Mouse (Mus musculus) right cerebral cortex, postnatal 36 days (tissue): ENCODE measurements around the gene Zfp607a.
A peak's percentile ranks its signal among the peaks of the same experiment; 100 is the strongest.
"Not testable (repeated sequence)": the region's sequence is repeated elsewhere in the genome, so short reads cannot be mapped to it uniquely, and the experiment has no call there.

Experiments used
- DNase-seq, 2 experiments: peaks; one replicate each; pipeline ENCODE4 v3.0.0; 2022; ENCODE audit warnings: low spot score in 2 of 2, mixed read lengths in 1 of 2

Zfp607a gene

GRCm38 (mm10) chr7:27857227-27857626, at the start of gene Zfp607a:
Gene Zfp607a (plus strand): TSS chr7:27857527.
- DNase-seq: no peak

DNA sequence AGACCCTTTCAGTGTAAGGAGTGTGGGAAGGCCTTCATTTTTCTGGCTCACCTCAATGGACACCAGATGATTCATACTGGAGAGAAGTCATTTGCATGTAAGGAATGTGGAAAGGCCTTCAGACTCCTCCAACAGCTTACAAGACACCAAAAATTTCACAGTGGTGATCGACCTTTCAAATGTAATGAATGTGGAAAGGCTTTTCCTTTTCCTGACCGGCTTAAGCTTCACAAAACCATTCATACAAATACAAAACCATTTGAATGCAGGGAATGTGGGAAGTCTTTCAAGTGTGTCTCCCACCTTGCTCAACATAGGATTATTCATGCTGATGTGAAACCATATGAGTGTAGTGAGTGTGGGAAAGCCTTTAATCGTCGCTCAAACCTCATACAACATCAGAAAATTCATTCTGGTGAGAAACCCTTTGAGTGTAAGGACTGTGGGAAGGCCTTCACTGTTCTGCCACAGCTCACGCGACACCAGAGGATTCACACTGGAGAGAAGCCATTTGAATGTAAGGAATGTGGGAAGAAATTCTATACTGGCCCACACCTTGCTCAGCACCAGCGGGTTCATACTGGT, 38.7 kb upstream of the Zfp607a start:
- no peak for DNase-seq

GRCm38 (mm10) chr7:27822611-27823010, 34.7 kb upstream of the Zfp607a start:
- no peak for DNase-seq

GRCm38 (mm10) chr7:27834131-27834530, 23.2 kb upstream of the Zfp607a start:
- DNase-seq: no peak

GRCm38 (mm10) chr7:27837896-27838295, 19.4 kb upstream of the Zfp607a start:
- DNase-seq: no peak

DNA sequence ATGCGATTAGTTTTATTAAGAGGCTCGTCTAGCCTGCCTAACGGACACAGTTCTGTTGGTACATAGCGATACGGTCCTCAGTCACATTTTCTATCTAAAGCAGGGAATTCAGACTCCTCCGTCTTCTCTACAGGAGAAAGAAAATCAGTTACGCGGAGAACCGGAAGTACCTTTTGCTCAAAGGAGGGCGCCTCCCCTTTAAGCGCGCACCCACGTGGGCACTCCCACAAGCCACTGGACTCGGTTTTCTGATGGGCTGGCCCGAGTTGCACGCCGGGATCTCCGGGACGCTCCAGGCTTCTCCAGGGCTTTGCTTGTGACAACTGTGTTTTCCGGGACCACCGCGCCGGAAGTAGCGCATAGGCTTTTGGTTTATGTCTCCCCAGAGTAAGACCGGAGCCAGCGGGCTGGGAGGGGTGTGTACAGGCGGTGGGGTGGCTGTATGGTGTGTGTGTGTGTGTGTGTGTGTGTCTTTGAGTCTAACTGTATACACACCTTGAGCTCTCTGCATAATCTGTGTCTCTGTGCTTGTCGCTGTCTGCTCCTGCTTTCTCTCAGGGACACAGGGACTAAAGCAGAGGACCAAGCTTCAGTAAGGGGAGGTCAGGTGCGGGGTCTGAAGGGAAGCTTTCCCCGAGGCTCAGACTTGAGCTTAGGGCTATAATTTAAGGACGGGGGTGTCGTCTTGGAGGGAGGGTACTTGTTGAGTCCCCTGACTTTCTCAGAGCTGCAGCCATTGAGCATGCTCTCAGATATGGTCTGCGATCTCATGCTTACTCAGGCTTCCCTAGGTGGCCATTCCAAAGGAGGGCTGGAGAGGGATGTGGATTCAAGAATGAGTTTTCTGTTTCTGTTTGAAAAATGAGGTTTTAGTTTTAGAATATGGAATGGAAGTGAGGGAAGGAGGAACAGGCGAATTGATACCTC, 18.7 kb upstream of the Zfp607a start, which contains the start of gene Zfp59:
Zfp59 (plus strand) TSS at position 285 of the 927 bp plus-strand sequence.
- DNase-seq: peak; percentile 90 to 92

GRCm38 (mm10) chr7:27839596-27839995, 17.7 kb upstream of the Zfp607a start:
- no peak for DNase-seq

DNA sequence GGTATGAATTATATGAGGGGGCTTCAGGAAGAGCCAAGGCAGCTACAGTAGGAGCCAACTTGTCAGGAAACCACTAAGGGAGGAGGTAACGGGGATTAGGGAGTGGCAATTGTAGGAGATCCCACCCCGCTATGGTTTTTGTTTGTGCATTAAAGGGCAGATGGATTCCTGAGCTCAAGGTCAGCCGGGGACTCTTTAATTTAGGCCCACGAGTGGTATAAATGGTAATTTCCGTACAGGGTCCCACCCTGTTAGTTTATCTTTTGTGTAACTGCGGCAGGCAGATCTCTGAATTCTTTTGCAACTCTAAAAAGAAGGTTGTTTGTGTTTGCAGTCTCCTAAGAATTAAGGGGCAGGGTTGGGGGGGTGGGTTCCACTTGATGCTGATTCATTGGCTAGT, 17.2 kb upstream of the Zfp607a start:
- DNase-seq: no peak

DNA sequence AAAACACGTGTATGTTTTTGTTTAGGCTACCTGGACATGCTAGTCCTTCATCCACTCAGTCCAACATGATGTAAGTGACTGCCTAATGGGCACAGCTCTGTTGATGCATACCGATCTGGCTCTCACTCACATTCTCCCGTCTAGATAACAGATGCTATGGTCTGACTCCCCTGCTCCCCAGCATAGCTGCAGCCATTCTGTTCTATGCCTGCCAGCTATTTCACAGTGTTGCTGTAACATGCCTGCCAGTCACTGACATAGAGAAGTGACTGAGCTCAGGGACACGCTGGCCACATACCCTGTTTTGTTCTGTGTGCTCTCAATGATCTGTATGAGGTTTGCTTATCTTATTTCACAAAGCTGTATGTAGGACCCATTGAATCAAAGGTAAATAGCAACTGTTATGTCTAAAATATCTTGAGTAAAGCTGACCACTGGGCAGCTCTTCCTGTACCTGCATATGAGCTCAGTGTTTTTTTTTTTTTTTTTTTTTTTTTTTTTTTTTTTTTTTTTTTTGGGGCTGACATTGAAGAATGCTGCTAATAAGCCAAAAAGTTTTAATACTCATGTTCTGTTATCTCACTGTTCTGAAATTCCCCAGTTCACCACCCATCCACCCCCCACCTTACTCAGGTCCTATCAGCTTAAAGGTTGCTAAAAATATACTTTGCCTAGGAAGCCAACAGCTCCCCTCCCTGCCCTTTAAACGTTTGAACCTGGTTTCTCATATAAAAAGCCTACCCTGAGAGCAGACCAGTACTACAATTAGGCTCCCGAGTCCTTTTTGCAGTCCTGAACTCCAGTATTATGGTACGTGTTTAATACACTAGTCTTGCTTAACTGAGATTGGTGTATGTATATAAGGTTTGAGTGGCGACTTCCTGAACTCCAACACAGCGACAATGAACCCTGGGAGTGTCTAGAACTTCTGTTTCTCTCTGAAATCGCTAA, 2.2 kb downstream of the Zfp607a start:
- DNase-seq: no peak

GRCm38 (mm10) chr7:27860396-27861235, 3.3 kb downstream of the Zfp607a start:
- peak; percentile 34 to 44 for DNase-seq

DNA sequence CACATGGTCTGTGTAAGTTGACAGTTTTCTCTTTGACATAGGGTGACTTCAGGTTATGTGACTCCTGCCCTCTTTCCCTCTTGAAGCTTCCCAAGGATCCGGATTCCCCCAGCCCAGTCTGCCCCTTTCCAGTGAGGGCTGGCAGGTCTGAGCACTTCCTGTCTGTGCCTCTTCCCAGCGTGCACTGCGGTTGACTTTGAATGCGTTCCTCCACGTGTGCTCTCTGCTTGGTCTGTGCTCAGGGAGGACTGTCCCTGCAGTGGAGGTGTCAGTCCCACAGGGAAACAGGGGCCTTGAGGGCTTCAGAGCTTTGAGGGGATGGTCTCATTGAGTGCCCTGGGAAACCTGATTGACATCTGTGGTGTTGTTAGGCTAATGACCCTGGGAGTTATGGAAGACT, 5.3 kb downstream of the Zfp607a start:
- not testable (repeated sequence) for DNase-seq

DNA sequence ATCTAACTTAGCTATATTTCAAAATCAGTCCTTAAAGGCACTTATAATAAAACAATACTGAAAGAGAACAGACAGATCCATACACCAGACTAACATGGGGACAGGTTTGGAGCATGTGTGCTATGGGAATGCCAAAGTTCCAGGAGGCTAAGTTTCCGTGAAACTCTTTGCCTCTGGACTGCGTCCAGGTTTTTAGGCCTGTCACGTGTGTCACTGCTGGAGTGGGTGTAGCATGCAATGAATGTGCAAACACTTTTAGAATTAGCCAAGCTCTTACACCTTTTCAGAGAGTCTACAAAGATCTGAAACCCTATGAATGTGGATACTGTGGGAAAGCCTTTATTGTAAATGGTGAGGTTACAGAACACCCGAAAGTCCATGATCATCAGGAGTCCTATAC, 24.4 kb downstream of the Zfp607a start:
- no peak for DNase-seq

GRCm38 (mm10) chr7:27900601-27901000, 43.3 kb downstream of the Zfp607a start:
- no peak for DNase-seq

DNA sequence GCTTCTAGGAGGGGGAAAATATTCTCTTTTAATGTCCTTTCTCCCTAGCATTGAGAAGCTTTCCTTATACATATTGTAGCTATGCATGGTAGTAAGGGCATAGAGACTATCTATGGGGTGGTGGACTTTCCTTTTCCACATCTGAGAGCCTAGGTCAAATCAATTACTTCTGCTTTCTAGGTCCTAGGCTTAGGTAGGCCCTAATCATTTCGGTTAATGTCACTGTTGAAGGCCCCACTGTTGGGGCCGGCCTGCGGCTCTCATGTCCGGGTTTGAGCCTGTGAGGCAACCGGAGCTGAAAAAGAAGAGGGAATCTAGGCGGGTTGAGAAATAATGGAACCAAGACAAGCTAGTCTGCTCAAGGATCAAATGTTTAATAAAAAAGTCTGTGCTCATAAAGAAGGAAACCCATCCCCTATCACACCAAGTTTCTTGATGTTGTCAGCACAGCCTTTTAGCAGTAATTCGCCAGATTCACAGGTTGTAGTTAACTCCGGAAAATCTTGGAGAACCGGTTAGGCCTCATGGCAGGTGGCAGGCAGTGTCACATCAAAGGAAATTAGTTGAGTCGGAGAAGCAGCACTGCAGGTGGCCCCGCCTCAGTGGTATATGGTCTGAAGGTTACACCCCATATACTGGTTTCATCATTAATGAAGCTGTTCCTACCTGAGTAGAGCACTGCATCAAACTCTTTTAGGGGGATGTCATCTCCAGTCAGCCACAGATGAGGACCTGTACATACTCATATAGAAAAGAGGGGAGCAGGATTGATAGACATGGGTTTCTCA, 47.9 kb downstream of the Zfp607a start:
- DNase-seq: no peak

- not testable (repeated sequence) for DNase-seq
Observed at GRCm38 (mm10) chr7:27910952-27911351, 53.6 kb downstream of the Zfp607a start.

GRCm38 (mm10) chr7:27927041-27927440, 69.7 kb downstream of the Zfp607a start:
- not testable (repeated sequence) for DNase-seq

DNA sequence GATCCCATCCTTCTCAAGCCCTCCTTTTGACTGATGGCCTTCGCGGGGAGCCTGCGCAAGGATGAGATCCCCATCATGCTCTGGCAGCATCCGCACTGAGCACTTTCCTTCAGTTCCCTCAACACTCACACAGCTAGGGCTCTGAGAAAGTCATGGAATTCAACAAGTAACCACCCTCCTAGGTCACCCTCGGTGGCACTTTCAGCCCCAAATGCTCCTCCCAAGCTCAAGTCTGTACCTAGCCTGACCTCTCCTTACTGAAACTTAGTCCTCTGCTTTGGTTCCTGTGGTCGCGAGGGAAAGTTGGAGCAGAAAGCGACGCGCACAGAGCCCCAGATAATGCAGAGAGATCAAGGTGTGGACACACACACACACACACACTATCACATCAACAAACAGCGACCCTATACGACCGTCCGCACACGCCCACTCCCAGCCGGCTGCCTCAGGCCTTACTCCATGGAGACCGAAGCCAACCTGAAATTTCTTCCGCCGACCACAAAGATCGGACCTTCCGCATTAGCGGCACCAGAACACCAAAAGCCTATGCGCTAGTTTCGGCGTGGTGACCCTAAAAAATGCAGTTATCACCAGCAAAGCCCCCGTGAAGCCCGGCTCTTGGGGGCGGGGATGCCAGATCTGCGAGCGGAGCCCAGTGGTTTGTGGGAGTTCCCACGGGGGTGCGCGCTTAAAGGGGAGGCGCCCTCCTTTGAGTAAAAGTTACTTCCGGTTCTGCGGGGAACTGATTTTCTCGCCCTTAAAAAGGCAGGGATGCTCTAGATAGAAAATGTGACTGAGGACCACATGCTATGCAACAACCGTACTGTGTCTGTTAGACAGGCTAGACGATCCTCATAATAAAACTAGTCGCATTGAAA, 71.7 kb downstream of the Zfp607a start, which contains the start of gene Zfp974:
Zfp974 (minus strand) TSS at position 643 of the 878 bp plus-strand sequence.
- peak; percentile 21 to 52 for DNase-seq
